Mouse (Mus musculus): ENCODE results near the gene Casr.

Casr gene

GRCm38 (mm10) chr16:36530566-36531552 lies 31.1 kb downstream of the Casr start:
- ChIA-PET CTCF (interaction anchor here in 2 of 4 experiments (0.6 kb wide), 2 partner anchors 17 to 168 kb away, joined by 8 to 9 read pairs; no protein-coding TSS in a partner anchor), POLR2A (interaction anchor here in 3 of 4 experiments (0.5 to 1.7 kb wide), 4 partner anchors 11 to 49 kb away, joined by 3 to 6 read pairs (median 4); no protein-coding TSS in a partner anchor)

DNA sequence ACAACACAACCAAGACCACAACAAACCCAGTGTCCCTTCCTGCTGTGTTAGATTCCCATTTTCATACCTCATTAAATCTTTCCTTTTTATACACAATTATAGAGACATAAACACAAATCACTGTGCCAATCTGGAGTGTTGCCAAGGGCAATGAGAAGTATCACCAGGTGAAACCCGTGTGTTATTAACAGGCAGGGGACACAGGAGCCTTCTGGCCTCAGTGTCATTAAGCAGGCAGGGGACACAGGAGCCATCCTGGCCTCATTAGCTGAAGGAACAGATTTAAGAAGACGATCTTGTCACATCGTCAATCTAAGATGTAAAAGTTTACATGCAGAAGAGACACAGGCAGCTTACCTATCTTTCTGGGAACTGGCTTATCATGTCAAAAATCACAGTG lies 33.1 kb downstream of the Casr start:
- POLR2A ChIA-PET: no interaction called here
- CTCF ChIA-PET: no interaction called here

DNA sequence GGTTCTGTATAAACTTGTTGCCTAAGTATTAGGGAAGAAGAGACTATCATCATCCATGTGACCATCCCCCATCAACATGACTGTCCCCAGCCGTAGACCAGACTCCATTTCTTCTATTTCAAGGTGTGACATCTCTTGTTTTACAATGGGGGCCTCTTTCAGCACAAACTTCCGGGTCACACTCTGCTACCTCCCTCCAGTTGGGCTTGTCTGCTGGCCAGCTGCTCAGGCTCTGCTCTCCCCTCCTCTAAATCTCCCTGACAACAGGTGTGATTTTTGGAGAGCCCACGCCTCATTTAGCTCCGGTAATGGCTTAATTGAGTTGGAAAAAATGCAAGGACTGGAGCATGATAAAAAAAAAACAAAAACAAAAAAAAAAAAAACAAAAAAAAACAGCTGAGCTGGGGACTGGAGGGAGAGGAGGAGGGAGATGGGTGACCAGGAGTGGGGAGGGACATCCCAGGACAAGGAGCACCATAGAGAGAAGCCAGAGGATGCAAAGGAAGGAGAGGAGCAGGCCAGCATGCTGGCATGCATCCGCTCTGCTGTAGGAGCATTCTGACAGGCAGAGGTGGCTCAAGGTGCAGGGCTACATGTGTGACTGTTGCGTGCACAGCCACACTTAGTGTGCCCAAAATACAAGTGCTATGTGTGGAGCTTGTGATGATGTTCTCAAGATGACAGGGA lies 35.2 kb downstream of the Casr start:
- ChIA-PET CTCF (interaction anchor here in 1 of 4 experiments (0.6 to 0.7 kb wide), 2 partner anchors 35 to 66 kb away, joined by 3 read pairs; no protein-coding TSS in a partner anchor), POLR2A (interaction anchor here in 2 of 4 experiments (1.2 to 1.6 kb wide), 3 partner anchors 10 to 301 kb away, joined by 4 to 5 read pairs (median 4); partner anchors contain the start of gene Iqcb1 (in 1 of the 2))

GRCm38 (mm10) chr16:36523095-36523494 lies 38.8 kb downstream of the Casr start:
- ChIA-PET POLR2A (interaction anchor here in 2 of 4 experiments (0.6 kb wide), 3 partner anchors 185 to 1146 kb away, joined by 3 read pairs; no protein-coding TSS in a partner anchor), CTCF (no interaction called here)

- POLR2A ChIA-PET: no interaction called here
- CTCF ChIA-PET: no interaction called here
These were observed 45.6 kb downstream of the Casr start for GRCm38 (mm10) chr16:36516355-36516754.

DNA sequence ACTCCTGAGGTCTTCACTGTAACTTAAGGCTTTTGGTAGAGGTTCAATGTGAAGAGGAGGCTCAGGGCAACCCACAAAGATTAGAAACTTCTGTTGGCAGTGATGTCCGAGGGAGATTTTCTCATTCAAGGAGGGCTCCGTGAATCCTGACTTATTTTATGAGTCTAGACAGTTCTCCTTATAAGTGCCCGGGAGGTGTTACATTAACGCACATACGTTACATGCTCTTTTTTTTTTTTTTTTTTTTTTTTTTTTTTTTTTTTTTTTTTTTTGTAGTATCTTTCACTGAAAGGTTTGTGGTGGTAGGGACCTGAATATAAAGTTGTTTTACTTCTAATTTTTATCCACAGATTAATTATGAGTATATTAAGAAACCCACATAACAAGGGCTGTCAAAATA lies 54.6 kb downstream of the Casr start:
- POLR2A ChIA-PET: no interaction called here
- CTCF ChIA-PET: no interaction called here

DNA sequence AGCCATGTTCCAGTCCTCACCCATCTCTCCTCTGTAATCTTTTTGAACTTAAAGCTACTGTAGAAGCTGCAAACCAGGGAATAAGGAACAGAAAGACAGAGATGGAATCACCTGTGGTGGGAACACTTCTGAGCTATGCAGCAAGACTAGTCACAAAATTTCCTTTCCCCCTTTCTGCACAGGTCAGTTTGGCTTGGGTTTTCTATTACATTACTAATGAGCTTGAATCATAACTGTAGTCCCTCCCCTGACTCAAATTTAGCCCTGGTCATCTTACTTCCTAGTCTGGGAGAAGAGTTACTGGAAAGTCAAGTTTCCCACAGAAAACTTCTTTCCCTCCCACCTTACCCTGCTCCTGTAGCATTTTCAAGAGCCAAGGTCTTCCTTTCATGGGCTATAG lies 55.1 kb downstream of the Casr start:
- POLR2A ChIA-PET: interaction anchor here in 1 of 4 experiments (0.7 kb wide), 1 partner anchor 36 kb away, joined by 3 read pairs; no protein-coding TSS in a partner anchor
- CTCF ChIA-PET: no interaction called here

DNA sequence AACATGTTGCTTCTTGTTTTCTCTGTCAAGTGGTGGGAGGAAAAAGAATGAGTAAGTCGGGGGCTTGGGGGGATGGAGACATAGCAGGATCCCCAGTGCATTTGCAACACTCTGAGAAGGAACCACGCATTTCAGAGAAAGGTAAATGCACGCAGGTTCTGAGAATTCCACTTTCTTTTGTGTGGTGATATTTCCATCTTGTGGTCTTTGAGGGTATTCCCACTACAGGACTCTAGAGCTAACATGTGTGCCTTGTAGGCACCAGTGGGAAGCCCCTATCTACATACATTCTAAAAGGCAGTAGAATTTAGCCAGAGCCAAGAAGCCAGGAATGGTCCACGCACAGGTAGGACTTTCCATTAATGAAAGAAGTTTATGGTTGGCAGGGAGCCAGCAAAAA lies 56.0 kb downstream of the Casr start:
- ChIA-PET POLR2A (no interaction called here), CTCF (interaction anchor here in 1 of 4 experiments (0.6 kb wide), 1 partner anchor 205 kb away, joined by 3 read pairs; no protein-coding TSS in a partner anchor)

GRCm38 (mm10) chr16:36505134-36505533 lies 56.8 kb downstream of the Casr start:
- CTCF ChIA-PET: no interaction called here
- POLR2A ChIA-PET: no interaction called here

GRCm38 (mm10) chr16:36502286-36502685 lies 59.7 kb downstream of the Casr start:
- CTCF ChIA-PET: no interaction called here
- POLR2A ChIA-PET: interaction anchor here in 3 of 4 experiments (0.6 to 1.2 kb wide), 3 partner anchors 8 to 229 kb away, joined by 3 to 4 read pairs (median 4); no protein-coding TSS in a partner anchor

DNA sequence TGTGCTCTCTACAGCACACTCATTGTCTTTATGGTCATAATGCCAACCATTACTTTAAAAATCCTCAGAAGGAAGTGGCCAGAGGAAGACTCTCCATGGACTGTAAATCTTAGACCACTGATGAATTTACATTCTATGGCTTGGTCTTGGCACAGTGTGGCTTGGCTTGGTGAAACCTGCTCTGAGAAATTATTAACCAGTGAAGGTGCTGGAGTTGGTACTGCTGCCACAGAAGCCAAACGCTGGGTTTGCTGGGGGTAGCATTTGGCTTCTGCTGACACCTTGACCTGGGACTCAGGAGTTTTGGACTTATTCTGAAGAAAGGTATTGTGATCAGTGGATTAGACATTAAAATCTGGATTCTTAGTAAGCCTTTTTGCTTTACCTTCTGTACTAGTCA lies 69.5 kb downstream of the Casr start:
- CTCF ChIA-PET: no interaction called here
- POLR2A ChIA-PET: no interaction called here

GRCm38 (mm10) chr16:36476866-36477265 lies 85.1 kb downstream of the Casr start:
- CTCF ChIA-PET: interaction anchor here in 2 of 4 experiments (0.6 to 0.8 kb wide), 2 partner anchors 234 to 575 kb away, joined by 3 read pairs; no protein-coding TSS in a partner anchor
- POLR2A ChIA-PET: no interaction called here

DNA sequence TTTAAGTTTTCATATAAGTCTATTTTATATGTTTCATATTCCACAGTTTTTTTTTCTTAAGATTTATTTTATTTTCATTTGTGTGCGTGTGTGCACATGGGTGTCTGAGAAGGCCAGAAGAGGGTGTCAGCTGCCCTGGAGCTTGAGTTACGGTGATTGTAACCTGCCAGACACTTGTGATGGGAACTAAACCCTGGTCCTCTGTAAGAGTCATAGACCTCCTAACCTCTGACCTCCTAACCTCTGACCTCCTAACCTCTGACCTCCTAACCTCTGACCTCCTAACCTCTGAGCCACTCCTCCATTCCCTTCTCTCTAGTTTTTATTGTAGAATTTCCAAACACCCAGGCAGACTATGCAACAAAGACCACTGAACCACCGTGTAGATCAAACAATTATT lies 86.4 kb downstream of the Casr start:
- POLR2A ChIA-PET: interaction anchor here in 1 of 4 experiments (2.4 kb wide), 1 partner anchor 232 kb away, joined by 7 read pairs; no protein-coding TSS in a partner anchor
- CTCF ChIA-PET: no interaction called here

- ChIA-PET POLR2A (interaction anchor here in 2 of 4 experiments (0.7 to 2.4 kb wide), 4 partner anchors 233 to 406 kb away, joined by 3 to 15 read pairs (median 8); partner anchors contain the start of gene Iqcb1 (in 1 of the 2)), CTCF (interaction anchor here in 3 of 4 experiments (0.7 to 2.0 kb wide), 5 partner anchors 25 to 441 kb away, joined by 3 to 21 read pairs (median 3); no protein-coding TSS in a partner anchor)
These were observed 87.1 kb downstream of the Casr start for GRCm38 (mm10) chr16:36474849-36475248.

GRCm38 (mm10) chr16:36473217-36474216 lies 88.4 kb downstream of the Casr start:
- ChIA-PET CTCF (interaction anchor here (0.6 to 2.0 kb wide), 24 partner anchors 9 to 530 kb away, joined by 3 to 21 read pairs (median 4); no protein-coding TSS in a partner anchor), POLR2A (interaction anchor here in 3 of 4 experiments (0.6 to 2.4 kb wide), 7 partner anchors 234 to 535 kb away, joined by 3 to 15 read pairs (median 5); partner anchors contain the start of genes Iqcb1 (in 1 of the 3) and Parp9 (in 1 of the 3))

DNA sequence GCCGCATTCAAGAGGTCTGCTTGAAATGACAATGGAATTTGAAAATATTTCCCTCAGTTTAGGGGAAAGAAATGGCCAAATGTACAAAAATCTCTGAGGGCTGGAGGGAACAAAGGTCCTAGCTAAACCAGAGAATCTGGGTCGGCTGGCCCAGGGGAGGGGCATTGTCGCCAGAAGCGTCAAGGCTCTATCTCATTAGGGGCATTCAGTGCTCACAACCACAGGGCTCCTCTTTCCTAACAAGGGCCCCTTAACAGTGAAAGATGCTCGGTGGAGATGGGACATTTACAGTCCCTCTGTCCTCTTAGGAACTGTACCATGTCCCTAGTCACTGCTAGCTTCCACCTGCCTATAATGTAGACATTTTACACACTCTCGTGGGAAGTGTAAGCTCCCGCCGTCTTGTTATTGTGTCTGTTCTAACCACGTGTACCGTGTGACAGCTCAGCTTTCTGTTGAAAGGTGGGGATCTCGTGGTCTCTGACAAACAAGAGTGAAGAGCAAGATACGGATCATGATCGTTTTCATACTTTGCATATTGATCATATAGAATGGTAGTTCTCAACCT lies 90.8 kb downstream of the Casr start:
- ChIA-PET CTCF (interaction anchor here in 2 of 4 experiments (1.2 to 1.3 kb wide), 2 partner anchors 237 to 345 kb away, joined by 3 read pairs; no protein-coding TSS in a partner anchor), POLR2A (interaction anchor here in 1 of 4 experiments (1.0 kb wide), 1 partner anchor 930 kb away, joined by 4 read pairs; the partner anchor contains the start of gene Sema5b)

DNA sequence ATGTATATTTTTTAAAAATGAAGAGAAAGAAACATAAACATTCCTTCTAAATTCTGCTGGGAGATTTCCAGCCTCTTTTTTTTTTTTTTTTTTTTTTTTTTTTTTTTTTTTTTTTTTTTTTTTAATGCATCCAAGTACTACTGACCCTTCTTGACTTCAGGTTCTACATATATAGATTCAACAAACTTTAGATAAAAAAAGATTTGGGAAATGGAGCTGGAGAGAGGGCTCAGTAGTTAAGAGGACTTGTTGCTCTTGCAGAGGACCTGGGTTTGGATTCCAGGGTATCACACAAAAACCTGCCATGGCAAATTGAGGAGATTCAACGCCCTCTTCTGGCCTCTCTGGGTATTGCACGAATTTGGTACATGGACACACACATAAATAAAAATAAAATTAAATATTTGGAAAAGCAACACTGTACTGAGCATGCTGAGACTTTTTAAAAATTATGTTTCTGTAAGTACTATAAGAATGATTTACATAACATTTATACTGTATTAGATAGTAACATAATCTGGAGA lies 91.9 kb downstream of the Casr start:
- ChIA-PET POLR2A (interaction anchor here in 3 of 4 experiments (0.6 to 1.2 kb wide), 8 partner anchors 16 to 1081 kb away, joined by 3 to 8 read pairs (median 3); no protein-coding TSS in a partner anchor), CTCF (interaction anchor here in 3 of 4 experiments (0.6 to 1.2 kb wide), 6 partner anchors 82 to 1897 kb away, joined by 4 to 5 read pairs (median 5); partner anchors contain the start of gene Kalrn (in 1 of the 3))
